Mouse (Mus musculus) cerebellum, adult 18-20 months (tissue): ENCODE results near the gene Gm13090.

ENCODE experiments used
- DNase-seq, 2 experiments: peaks; one replicate each; pipeline ENCODE4 v3.0.0; 2021

Gm13090 gene

DNA sequence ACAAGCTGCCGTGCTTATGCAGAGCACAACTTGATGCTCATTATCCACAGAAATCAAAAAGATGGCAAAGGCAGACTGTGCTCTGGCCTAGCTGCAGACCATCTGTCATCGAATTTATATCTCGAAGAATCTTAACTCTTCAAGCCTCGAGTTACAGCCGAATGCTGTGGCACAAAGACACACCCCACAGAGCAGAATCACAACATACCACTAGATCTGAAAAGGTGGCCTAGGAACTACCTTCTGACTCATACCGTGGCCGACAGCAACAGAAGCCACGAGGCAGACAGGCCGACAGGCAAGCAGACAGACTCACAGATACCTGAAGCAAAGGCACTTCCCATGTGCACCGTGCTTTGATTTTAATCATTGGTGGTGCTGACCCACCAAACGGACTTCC is 14.3 kb downstream of the Gm13090 start:
- DNase-seq: peak; percentile 54 to 59

DNA sequence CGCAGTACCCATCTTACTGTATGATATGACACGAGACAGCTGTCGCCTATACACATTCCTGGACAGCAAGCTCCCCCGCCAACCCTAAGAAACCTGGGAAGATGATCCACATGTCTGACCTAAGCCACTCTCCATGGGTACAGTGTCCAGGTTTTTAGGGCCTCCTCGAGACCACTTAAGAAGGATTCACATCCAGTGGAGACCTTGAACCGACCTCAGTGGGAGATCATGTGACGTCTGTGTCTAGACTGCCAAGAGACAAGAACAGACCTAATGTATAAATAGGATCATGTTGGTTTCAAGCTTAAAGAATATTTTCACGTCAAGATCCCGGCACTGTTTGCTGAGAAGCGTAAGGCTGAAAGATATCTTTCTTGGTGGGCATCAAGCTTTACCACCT is 14.8 kb downstream of the Gm13090 start:
- no peak for DNase-seq

DNA sequence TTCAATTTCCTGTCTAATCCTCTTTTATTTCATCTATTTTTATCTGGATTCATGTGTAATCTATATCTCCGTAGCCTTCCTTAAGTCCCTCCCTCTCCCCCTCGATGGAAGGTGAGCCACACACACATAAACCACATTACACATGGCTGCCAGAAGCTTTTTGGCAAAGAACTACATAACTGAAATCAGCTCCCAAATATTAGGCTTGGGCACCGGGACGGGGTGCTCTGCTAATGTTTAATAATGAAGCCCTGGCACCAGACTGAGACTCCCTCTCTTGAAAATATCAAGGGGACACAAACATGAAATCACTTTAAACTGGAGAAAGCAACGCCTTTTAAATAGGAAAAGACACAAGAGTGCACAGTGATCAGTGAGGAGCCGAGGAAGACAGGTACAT is 16.5 kb downstream of the Gm13090 start:
- no peak for DNase-seq

DNA sequence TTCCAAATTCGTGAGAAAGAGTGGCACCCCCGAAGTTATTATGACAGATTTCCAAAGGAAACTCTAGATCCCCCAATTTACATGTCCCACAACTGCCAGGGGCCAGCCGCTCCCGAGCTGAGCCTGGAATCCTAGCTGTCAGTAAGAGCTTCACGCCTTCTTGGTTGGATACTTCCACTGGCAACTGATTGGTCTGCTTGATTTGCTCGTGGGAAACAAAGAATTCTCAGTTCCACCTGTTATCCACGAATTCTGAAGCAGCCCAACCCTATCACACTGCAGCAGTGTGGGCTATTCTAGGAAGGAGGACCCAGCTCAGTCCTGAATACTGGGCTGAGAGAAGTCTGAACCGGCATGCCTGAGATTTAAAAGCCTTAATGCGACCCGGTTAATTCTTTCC is 17.1 kb downstream of the Gm13090 start:
- peak in 1 of 2 experiments; percentile 19 for DNase-seq

DNA sequence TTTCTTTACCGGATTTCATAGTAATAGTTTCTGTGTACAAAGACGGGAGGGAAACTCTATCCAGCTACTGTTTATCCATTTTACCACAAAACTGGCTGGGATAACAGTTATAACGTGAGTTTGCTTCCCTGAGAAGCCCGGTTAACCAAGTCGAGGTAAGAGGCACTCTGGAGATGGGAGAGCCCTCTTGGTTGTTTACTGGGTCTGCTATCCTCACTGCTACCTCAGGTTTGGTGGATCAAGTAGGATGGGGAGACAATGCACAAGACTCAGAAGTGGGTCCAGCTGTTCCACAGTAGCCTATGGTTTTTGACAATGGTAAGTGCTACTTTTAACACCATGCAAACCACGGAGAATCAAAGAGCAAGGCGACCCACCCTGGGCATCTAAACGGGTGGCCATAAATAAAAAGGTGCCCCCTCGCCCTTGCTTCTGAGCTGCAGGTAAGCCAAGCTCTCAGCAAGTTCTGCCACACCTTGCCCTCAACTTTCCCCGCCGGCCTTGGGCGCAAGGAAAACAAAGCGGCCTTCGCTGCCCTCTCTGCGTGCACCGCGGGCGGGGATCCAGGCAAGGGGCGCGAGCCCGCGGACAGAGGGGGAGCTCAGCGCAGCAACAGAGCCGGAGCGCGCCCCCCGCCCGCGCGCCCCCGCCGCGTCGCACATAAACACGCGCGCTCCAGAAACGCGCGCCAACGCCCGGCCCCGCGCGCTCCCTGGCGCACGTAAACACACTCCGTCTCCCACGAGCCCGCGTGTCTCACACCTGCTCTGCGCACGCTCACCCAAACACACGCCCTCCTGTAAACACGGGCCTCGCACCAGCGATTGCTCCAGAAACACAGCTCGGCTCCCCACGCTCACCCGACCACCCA is 18.0 kb downstream of the Gm13090 start:
- peak; percentile 66 to 77 for DNase-seq

DNA sequence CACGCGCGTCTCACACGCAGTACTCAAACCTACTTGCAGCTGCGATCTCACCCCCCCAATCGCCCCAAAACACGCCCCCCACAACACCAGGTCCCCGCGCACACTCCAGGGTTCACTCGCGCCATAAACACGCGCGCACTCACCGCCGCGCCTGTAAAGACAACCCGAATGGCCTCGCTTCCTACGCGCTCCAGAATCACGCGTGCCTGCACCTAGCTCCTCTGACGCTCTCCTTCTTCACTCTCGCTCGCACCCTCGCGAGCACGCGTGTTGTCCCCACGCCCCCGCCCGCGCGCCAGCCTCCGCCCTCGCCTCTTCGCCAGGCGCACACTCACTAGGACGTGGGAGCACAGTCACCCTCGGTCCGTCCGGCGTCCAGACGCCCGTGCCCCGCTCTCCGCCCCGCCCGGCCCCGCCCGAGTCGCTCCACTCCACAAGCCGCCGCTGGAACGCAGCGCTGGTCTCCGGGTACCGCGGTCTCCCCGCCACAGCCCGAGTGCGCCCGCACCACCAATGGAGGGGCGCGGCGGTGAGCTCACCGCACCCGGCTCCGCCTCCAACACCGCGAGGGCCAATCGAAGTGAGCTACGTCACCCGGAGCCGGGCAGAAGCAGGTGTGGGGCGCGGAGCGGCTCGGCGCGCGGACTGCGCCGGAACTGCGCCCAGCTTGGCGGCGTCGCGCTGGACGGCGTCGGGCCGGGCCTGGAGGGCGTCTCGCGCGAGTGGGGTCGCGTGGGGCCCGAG is 18.8 kb downstream of the Gm13090 start:
- peak; percentile 93 to 94 for DNase-seq

DNA sequence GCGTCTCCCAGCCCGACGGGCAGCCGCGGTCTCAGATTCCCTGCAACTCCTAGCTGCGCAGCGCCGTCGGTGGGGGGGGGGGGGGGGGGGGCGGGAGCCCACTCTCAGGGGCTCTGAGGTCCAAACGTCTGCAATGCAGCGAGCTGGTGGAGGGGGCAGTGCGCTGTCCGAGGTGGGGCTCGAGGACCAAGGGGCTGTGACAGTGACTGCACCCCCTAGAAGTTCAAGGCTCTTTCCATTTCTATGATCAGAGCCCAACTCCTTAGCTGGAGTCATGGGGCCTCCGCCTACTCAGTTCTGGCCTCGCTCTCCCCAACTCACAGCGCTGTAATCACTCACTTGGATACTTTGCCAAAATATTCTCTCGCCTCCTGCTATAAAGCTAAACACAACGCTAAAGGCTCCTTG is 19.5 kb downstream of the Gm13090 start:
- peak in 1 of 2 experiments; percentile 33 for DNase-seq

DNA sequence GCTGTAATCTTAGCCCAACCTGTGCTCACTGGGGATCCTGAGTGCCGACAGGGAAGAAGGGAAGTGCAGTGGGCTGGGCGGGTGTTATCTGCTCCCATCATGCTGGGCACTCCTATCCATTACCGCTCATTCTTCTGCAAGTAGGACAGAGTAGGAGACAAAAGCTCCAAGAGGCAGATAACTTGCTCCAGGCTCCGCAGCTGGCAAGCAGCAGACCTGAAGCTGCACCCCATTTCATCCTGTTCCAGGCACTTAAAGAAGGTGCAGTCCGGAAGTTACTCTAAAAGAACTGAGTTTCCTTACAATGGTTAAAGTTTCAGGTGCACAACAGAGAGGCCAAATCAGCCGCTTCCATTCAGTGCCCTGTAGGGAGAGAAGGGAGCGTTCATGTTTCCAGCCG is 21.9 kb downstream of the Gm13090 start:
- no peak for DNase-seq

DNA sequence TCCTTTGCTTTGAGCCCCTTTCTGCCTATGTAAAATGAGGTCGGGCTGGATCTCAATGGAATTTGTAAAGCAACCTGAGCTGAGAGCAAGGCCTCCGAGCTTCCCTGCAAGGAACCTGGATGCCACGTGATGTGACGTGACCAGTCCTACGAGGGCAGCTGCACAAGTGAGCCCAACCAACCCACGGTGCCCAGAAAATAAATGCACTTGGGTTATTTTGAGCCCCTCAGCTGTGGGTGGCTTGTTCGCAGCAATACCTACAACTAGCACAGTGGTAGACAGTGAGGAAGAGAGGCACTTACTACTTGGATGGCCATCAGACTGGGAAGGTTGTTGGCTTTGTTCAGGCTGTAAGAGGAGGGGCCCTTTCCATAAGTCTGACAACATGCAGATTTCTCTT is 25.2 kb downstream of the Gm13090 start:
- no peak for DNase-seq

DNA sequence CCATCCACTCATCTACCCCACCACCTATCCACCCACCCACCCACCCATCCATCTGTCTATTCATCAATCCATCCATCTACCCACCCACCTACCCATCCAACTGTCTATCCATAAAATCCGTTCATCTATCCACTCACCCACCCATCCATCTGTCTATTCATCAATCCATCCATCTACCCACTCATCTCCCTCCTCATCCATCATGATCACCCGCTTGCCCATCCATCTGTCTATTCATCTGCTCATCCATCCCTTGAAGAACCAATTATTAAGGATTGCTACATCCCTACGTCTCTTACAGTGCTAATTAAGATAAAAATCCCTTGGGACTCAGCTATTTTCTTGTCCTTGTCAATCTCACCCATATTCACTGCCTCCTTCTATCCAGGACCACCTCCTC is 29.5 kb downstream of the Gm13090 start:
- no peak for DNase-seq

DNA sequence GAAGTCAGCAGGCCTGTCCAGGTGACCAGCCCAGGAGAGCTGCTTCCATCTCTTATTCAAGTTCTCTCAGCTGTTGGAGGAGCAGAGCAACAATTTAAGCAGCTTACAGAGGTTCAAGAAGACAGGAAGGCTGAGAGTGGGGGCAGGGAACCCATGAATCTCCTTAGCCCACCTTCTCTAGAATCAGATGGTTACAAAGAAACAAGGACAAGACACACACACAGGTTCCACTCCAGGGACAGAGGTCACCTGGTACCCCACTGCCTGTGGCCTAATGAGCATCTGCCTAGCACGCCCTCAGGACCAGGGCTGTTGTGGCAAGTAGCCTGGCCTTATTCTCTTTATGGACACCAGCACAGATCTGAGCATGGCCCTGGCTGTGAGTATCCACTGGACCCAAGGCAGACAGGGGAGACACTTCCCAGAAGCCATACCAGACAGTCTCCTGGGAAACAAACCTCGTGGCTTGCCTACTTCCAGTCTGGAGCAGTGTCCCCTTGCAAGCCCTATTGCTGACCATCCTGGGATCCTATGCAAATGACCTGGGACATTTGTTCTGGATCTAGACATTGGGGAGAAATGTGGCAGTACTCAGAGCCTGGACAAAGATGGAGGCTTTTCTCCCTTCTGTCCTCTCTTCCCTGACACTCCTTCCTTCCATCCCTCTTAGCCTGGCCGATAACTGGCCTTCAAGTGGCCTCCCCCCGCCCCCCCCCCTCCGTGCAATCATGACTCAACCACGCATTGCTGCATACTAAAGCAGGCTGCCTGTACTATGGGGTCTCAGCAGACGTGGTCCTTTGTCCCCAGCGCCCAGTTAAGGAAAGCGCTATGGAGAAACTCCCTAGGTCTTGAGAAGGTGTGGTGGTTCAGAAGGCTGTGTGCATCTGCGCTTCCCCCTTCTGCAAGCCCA is 38.5 kb downstream of the Gm13090 start:
- peak; percentile 29 to 39 for DNase-seq

DNA sequence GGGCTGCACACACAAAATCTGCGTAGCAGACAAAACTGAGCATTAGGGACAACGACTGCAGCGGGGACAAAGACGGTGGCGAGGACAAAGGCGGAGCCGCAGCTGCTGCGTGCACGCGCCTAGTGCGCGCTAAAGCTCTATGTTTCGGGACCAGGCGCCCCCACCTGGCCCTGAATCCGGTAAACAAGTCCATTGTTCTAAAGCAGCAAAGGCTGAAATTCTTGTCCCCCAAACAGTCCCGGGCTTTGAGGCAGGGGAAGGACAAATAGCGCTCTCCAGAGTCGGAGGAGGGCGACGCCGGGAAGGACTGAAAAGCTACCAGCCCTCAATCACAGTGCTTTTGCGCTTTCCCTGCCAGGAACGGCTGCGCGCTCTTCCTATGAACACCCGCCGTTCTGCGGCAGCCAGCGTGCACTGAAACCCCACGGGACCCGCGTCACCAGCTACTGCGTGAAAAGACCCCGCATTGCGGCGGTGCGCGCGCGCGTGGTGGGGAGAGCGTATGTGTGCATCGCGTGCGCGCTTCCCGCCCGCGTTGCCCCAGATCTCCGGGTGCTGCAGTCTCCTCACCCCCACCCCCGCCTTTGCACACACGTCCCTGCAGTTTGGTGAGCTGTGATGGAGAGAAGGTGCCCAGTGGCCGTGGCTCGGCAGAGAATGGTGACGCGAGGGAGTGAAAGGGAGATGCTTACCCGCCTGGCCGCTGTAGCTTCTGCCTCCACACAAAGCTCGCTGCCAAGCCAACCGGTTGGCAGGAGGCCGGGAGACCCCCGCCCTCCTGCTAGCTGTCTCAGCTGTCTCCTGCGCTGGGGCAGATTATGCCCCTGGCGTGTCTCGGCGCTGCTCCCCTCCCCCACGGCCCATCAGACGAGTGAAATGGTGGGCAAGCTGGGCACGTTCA is 39.5 kb downstream of the Gm13090 start:
- DNase-seq: peak; percentile 91 to 93

DNA sequence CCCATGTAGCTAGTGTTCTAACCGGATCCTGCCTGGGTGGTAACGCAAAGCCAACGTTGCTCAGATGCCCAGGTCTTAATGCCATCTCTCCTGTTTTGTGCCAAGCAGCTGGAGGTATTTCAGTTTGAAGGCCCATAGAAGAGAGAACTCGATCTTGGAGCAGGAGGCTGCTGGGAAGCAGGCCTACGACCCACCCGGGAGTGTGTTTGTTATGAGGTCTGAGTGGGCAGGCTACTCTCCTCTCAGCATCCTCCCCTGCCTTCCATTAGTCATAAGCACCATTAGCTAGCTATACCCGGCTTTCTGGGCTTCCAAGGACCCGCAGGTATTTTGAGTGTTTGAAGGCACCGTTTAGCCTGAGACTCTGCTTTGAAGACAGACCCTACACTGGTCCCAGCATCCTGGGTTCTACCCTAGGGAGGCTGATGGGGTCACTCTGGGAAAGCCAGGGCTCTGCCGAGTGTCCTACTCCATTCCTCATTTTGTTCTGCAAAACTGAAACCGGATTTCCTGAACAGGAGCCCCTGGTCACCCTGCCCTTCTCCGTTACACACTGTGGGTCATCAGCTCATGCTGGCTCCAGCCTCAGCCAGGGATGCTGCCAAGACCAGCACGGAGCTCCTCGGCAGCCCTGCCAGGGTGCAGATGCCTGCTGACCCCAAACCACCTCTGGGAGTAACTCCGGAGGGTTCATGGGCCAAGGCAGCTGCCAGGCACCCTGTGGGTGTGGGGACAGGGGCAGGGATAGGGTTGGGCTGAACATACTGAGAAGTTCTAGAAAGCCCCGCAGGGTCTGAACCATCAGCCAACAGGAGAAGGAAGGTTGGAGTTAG is 40.6 kb downstream of the Gm13090 start:
- DNase-seq: peak in 1 of 2 experiments; percentile 36

DNA sequence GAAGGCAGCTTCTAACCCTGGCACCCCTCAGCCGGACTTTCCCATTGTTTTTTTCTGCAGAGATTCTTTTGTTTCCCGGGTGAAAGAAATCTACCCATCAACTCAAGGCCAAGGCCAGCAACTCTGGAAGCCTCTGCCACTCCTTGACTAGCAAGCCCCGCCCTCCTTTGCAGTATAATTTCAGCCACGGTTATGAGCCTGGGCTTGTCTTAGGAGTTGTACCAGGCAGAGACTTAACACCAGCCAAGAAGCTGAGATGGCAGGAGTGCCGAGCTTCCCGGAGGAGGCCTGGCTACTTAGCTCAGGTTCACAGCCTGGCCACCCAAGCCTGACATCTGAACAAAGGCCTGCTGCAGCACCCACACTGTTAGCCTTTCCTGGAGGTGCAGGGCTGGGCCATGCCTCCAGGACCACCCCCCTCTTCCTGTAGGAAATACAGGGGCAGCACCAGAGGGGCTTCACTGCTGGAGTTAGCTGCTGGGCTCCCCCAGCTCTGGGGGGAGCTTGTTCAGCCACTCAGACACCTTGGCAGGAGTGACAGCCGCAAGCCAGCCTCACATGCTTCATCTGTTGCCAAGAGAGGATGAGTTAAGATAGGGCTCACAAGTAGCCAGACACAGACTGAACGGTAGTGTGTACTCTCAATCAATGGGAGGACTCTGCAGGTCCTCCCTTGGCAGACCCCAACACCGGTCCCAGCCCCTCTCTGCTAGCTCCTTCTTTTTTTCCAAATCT is 41.6 kb downstream of the Gm13090 start:
- no peak for DNase-seq

DNA sequence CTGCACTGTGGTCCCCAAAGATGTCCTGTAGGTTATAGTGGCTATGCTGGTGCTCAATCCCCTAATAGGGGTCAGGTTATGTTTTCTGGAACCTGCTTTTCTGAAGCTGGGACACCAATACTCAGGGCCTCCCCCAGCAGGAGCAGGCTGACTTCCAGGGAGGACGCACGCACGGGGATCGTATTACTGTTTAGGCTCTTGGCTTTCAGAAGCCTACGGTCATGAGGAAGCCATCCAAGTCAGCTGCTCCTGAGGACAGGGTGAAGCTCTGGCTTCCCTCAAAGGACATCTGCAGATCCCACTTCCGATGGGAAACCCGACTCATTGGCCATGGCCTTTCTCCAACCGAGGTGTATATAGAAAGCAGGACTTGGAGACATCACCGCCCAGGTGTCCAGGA is 43.1 kb downstream of the Gm13090 start:
- DNase-seq: no peak

DNA sequence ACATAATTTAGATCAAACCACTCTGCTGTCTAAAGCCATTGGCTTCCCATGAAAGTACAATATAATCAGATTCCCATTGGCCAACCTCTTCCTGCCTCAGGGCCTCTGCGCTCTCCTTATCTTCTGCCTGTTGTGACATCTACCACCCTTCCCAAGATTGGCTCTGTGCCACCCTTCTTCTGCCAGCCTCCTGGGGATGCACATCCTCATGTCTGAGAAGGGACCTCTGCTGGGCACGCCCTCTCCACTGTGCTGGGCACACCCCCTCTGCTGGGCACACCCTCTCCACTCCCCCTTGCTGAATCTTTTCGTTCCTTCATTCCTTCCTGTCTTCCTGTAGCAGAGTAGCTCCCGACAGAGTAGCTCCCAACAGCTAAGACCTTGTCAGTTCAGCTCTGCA is 44.4 kb downstream of the Gm13090 start:
- no peak for DNase-seq

DNA sequence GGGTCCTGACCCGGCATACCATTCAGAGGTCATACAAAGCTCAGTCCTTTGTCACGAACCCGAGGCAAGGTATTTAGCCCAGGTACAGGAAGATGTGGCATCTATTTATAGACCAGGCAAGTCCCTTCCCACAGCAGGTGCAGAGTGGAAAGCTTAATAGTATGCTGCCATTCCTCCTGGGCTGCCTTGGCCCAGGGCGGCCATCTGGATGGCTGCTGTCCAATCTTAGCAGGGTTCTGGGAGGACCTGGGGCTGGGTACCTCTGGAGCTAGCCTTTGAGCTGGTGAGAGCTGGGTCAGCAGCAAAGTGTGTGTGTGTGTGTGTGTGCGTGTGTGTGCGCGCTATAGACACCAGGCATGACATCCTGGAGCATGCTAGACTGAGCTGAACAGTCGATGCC is 46.1 kb downstream of the Gm13090 start:
- peak in 1 of 2 experiments; percentile 35 for DNase-seq

DNA sequence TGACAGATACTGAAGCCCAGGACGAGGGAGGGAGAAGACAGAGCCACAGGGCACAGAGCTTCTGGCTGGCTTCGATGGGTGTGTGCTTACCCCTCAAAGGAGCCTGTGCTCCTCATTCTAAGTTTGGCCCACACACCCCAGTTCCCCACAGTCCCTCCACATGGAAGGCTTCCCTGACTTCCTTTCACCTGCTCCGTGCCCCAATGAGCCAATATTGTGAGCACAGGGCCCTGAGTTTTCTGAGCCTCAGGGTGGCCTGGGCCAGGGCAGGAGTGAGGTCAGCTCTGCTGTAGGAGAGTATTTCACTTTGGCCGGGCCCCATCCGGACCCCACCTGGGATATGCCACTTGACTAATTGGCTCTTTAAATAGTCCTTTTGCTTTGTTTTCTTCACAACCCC is 48.3 kb downstream of the Gm13090 start:
- DNase-seq: peak in 1 of 2 experiments; percentile 49

DNA sequence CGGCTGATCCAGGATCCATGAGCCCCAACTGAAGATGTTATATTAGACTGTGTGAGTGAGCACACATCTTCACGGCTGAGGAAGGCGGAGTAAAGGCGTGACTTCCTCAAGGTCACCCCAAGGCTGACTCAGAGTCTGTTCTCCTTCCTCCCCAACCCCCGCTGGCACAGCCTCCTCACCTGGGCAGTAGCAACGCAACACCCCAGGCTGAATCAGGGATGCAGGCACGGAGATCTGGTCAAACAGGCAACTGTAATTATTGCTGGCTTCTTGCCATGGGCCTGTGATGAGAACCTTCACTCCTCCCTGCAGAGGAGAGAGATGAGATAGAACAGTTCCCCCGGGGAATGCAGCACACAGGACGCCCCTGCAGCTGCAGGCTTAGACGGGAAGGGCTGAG is 48.8 kb downstream of the Gm13090 start:
- peak; percentile 65 to 69 for DNase-seq

DNA sequence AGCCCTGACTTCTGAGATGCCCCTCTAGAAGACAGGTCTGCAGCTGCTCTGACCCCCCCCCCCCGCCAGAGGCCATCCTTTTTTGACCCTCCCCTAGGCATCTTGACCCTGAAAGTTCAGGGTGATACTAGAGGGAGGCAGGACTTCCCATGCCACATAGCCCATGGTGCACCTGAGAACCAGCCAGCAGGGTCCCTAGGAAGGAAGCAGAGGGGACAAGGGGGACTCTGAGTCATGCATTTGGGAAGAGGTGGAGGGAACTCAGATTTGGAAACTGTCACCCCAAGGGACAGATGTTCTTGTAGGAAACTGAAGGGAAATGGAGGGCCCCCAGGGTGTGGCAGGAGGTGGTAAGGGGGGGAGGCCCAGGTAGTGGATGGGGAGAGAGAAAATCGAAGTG is 49.2 kb downstream of the Gm13090 start:
- no peak for DNase-seq
